Mouse (Mus musculus): ENCODE data around the gene Rnf180.

- no peak for TF ChIP-seq POLR2A (IDR thresholded peaks at IDR 0.05; ENCODE audit: extremely low read depth, insufficient read depth, low read length)
- no peak for TF ChIP-seq CTCF (IDR thresholded peaks at IDR 0.05; ENCODE audit: low read depth, low read length)
Observed at GRCm38 (mm10) chr13:105224048-105224447, 70.6 kb downstream of the Rnf180 start.
